Mouse (Mus musculus) granulocyte monocyte progenitor cell, adult 5-6 weeks (primary cell): ENCODE data around the gene Olfr893. TPM values are rescaled to one million over a fixed set of nuclear protein-coding genes. Genes with fewer than 3 reads are reported as not detected.
"Not testable (repeated sequence)": the region's sequence is repeated elsewhere in the genome, so short reads cannot be mapped to it uniquely, and the experiment has no call there.

Experiments used
- ATAC-seq: replicated peaks from 2 replicates; pipeline ENCODE4 v1.8.0; 2016; ENCODE audit warnings: mild to moderate bottlenecking, moderate TSS enrichment, inconsistent platforms; ENCODE audit not compliant: poor library complexity, severe bottlenecking
- total RNA-seq, 2 experiments: library from RNA; stranded (forward) in 1 of 2; stranded (reverse) in 1 of 2; fragments of 200-712, 200-1000 nt in 1 of 2; fragments of >200 nt in 1 of 2; fragmentation: Nextera tagmentation in 1 of 2; gene quantifications; 2 replicates each; pipeline ENCODE4 v1.2.3; 2014 to 2017

The Olfr893 gene
- total RNA-seq (2014; fragmentation: Nextera tagmentation), result not detected in 2 replicates
- total RNA-seq (2017), result not detected in 2 replicates

DNA sequence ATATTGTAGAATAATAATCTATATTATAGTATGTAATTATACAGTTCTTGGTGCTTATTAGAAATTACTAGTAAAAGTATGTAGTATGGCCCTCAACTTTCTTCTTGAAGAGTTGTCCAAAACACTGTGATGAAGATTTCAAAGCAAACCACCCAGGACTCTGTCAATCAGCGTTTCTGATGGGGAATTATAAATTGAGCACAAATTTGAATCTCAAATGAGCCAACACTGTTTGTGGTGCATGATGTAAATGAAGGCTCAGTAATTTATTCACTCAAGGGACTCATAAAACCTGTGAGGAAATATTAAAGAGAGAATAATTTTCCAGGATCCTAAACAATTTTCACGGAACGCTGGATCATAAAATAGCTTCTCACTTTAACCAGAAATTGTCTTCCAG, at the start of gene Olfr893:
Gene Olfr893 (plus strand): TSS at position 301 of the 400 bp plus-strand sequence.
- ATAC-seq, result no peak

- not testable (repeated sequence) for ATAC-seq
Observed at GRCm38 (mm10) chr9:38168341-38168740, 39.8 kb upstream of the Olfr893 start.

GRCm38 (mm10) chr9:38180721-38181120, 27.4 kb upstream of the Olfr893 start, which contains the start of gene Olfr891:
Gene Olfr891, minus strand, starts transcription at chr9:38180821.
- ATAC-seq, result no peak

- ATAC-seq, result no peak
Observed at GRCm38 (mm10) chr9:38217755-38218154, 9.6 kb downstream of the Olfr893 start, which contains the start of gene Olfr894. Gene Olfr894, plus strand, starts transcription at chr9:38218055.

- no peak for ATAC-seq
Observed at GRCm38 (mm10) chr9:38252474-38252873, 44.3 kb downstream of the Olfr893 start, which contains the start of gene Olfr143. Gene Olfr143, plus strand, starts transcription at chr9:38252774.

Other genes starting within 250 kb of the Olfr893 start
- gene Olfr881, start 216.5 kb upstream of the Olfr893 start, total RNA-seq (2014; fragmentation: Nextera tagmentation), result not detected in 2 replicates
- not detected in 2 replicates for gene Olfr881, start 216.5 kb upstream of the Olfr893 start, total RNA-seq (2017)
- not detected in 2 replicates for gene Olfr883, start 182.6 kb upstream of the Olfr893 start, total RNA-seq (2014; fragmentation: Nextera tagmentation)
- not detected in 2 replicates for gene Olfr883, start 182.6 kb upstream of the Olfr893 start, total RNA-seq (2017)
- not detected in 2 replicates for gene Olfr884, start 161.8 kb upstream of the Olfr893 start, total RNA-seq (2014; fragmentation: Nextera tagmentation)
- not detected in 2 replicates for gene Olfr884, start 161.8 kb upstream of the Olfr893 start, total RNA-seq (2017)
- gene Olfr885, start 147.0 kb upstream of the Olfr893 start, total RNA-seq (2014; fragmentation: Nextera tagmentation), result not detected in 2 replicates
- gene Olfr885, start 147.0 kb upstream of the Olfr893 start, total RNA-seq (2017), result not detected in 2 replicates
- gene Olfr887, start 124.3 kb upstream of the Olfr893 start, total RNA-seq (2014; fragmentation: Nextera tagmentation), result not detected in 2 replicates
- gene Olfr887, start 124.3 kb upstream of the Olfr893 start, total RNA-seq (2017), result not detected in 2 replicates
- not detected in 2 replicates for gene Olfr888, start 100.2 kb upstream of the Olfr893 start, total RNA-seq (2014; fragmentation: Nextera tagmentation)
- not detected in 2 replicates for gene Olfr888, start 100.2 kb upstream of the Olfr893 start, total RNA-seq (2017)
- not detected in 2 replicates for gene Olfr889, start 93.2 kb upstream of the Olfr893 start, total RNA-seq (2014; fragmentation: Nextera tagmentation)
- not detected in 2 replicates for gene Olfr889, start 93.2 kb upstream of the Olfr893 start, total RNA-seq (2017)
- gene Olfr890, start 65.8 kb upstream of the Olfr893 start, total RNA-seq (2014; fragmentation: Nextera tagmentation), result not detected in 2 replicates
- gene Olfr890, start 65.8 kb upstream of the Olfr893 start, total RNA-seq (2017), result not detected in 2 replicates
- not detected in 2 replicates for gene Olfr891, start 27.5 kb upstream of the Olfr893 start, total RNA-seq (2014; fragmentation: Nextera tagmentation)
- gene Olfr891, start 27.5 kb upstream of the Olfr893 start, total RNA-seq (2017), result not detected in 2 replicates
- gene Olfr894, start 9.7 kb downstream of the Olfr893 start, total RNA-seq (2014; fragmentation: Nextera tagmentation), result not detected in 2 replicates
- gene Olfr894, start 9.7 kb downstream of the Olfr893 start, total RNA-seq (2017), result not detected in 2 replicates
- gene Olfr143, start 44.4 kb downstream of the Olfr893 start, total RNA-seq (2014; fragmentation: Nextera tagmentation), result not detected in 2 replicates
- gene Olfr143, start 44.4 kb downstream of the Olfr893 start, total RNA-seq (2017), result not detected in 2 replicates
- not detected in 2 replicates for gene Olfr895, start 59.5 kb downstream of the Olfr893 start, total RNA-seq (2014; fragmentation: Nextera tagmentation)
- not detected in 2 replicates for gene Olfr895, start 59.5 kb downstream of the Olfr893 start, total RNA-seq (2017)
- gene Olfr896-ps1, start 82.7 kb downstream of the Olfr893 start, total RNA-seq (2014; fragmentation: Nextera tagmentation), result not detected in 2 replicates
- not detected in 2 replicates for gene Olfr896-ps1, start 82.7 kb downstream of the Olfr893 start, total RNA-seq (2017)
- not detected in 2 replicates for gene Olfr25, start 120.7 kb downstream of the Olfr893 start, total RNA-seq (2014; fragmentation: Nextera tagmentation)
- not detected in 2 replicates for gene Olfr25, start 120.7 kb downstream of the Olfr893 start, total RNA-seq (2017)
- gene Olfr898, start 140.0 kb downstream of the Olfr893 start, total RNA-seq (2014; fragmentation: Nextera tagmentation), result not detected in 2 replicates
- not detected in 2 replicates for gene Olfr898, start 140.0 kb downstream of the Olfr893 start, total RNA-seq (2017)
- gene Olfr250, start 158.5 kb downstream of the Olfr893 start, total RNA-seq (2014; fragmentation: Nextera tagmentation), result not detected in 2 replicates
- not detected in 2 replicates for gene Olfr250, start 158.5 kb downstream of the Olfr893 start, total RNA-seq (2017)
- gene Olfr251, start 168.7 kb downstream of the Olfr893 start, total RNA-seq (2014; fragmentation: Nextera tagmentation), result not detected in 2 replicates
- gene Olfr251, start 168.7 kb downstream of the Olfr893 start, total RNA-seq (2017), result not detected in 2 replicates
- gene Olfr147, start 193.3 kb downstream of the Olfr893 start, total RNA-seq (2014; fragmentation: Nextera tagmentation), result not detected in 2 replicates
- gene Olfr147, start 193.3 kb downstream of the Olfr893 start, total RNA-seq (2017), result not detected in 2 replicates
- gene Olfr901, start 221.1 kb downstream of the Olfr893 start, total RNA-seq (2014; fragmentation: Nextera tagmentation), result not detected in 2 replicates
- not detected in 2 replicates for gene Olfr901, start 221.1 kb downstream of the Olfr893 start, total RNA-seq (2017)
- gene Olfr902, start 239.3 kb downstream of the Olfr893 start, total RNA-seq (2014; fragmentation: Nextera tagmentation), result not detected in 2 replicates
- gene Olfr902, start 239.3 kb downstream of the Olfr893 start, total RNA-seq (2017), result not detected in 2 replicates